Mouse (Mus musculus) gonadal fat pad, adult 2 months (tissue): ENCODE results near the gene Ano6. TPM values are rescaled to one million over a fixed set of nuclear protein-coding genes. Genes with fewer than 3 reads are reported as not detected.
"Not testable (repeated sequence)": the region's sequence is repeated elsewhere in the genome, so short reads cannot be mapped to it uniquely, and the experiment has no call there.

Experiments
- DNase-seq: peaks from one replicate; pipeline ENCODE4 v3.0.0-alpha.2; 2012; ENCODE audit warnings: low read depth
- polyA plus RNA-seq: library from polyadenylated mRNA; depleted of rRNA; stranded (reverse); fragments of >200 nt; gene quantifications from 2 replicates; pipeline ENCODE4 v1.2.3, GENCODE M21; 2012

Gene Ano6
- polyA plus RNA-seq, 1 experiment, result 53.8 TPM

- not testable (repeated sequence) for DNase-seq
Observed at GRCm38 (mm10) chr15:95828018-95828646, 37.5 kb downstream of the Ano6 start.

GRCm38 (mm10) chr15:95828647-95829254 lies 38.1 kb downstream of the Ano6 start:
- no peak for DNase-seq

- DNase-seq, result no peak
Observed at GRCm38 (mm10) chr15:95829553-95830205, 39.0 kb downstream of the Ano6 start.

GRCm38 (mm10) chr15:95830206-95830560 lies 39.5 kb downstream of the Ano6 start:
- peak; percentile 81 for DNase-seq

- no peak for DNase-seq
Observed at GRCm38 (mm10) chr15:95833292-95833691, 42.6 kb downstream of the Ano6 start.

GRCm38 (mm10) chr15:95836077-95836476 lies 45.4 kb downstream of the Ano6 start:
- no peak for DNase-seq

GRCm38 (mm10) chr15:95836646-95837434 lies 46.2 kb downstream of the Ano6 start:
- DNase-seq, result no peak

- DNase-seq, result peak; percentile 79
Observed at GRCm38 (mm10) chr15:95837570-95837969, 46.9 kb downstream of the Ano6 start.

GRCm38 (mm10) chr15:95838171-95839020 lies 47.8 kb downstream of the Ano6 start:
- no peak for DNase-seq

GRCm38 (mm10) chr15:95839789-95840188 lies 49.1 kb downstream of the Ano6 start:
- no peak for DNase-seq

- DNase-seq, result no peak
Observed at GRCm38 (mm10) chr15:95843183-95843949, 52.7 kb downstream of the Ano6 start.

GRCm38 (mm10) chr15:95844412-95844811 lies 53.8 kb downstream of the Ano6 start:
- no peak for DNase-seq

GRCm38 (mm10) chr15:95846102-95846501 lies 55.5 kb downstream of the Ano6 start:
- DNase-seq, result no peak

GRCm38 (mm10) chr15:95848493-95849064 lies 57.9 kb downstream of the Ano6 start:
- no peak for DNase-seq

GRCm38 (mm10) chr15:95849513-95850411 lies 59.1 kb downstream of the Ano6 start:
- DNase-seq, result no peak

GRCm38 (mm10) chr15:95850546-95850945 lies 59.9 kb downstream of the Ano6 start:
- no peak for DNase-seq

- no peak for DNase-seq
Observed at GRCm38 (mm10) chr15:95855051-95855844, 64.6 kb downstream of the Ano6 start.

GRCm38 (mm10) chr15:95855953-95856352 lies 65.3 kb downstream of the Ano6 start:
- DNase-seq, result no peak
